Mouse (Mus musculus): ENCODE data around the gene Pheta1.
A peak's percentile ranks its signal among the peaks of the same experiment; 100 is the strongest.
"Not testable (repeated sequence)": the region's sequence is repeated elsewhere in the genome, so short reads cannot be mapped to it uniquely, and the experiment has no call there.

The Pheta1 gene

GRCm38 (mm10) chr5:121846322-121846721 lies 2.5 kb upstream of the Pheta1 start:
- no peak for DNase-seq

- not testable (repeated sequence) for DNase-seq
These were observed 1.5 kb upstream of the Pheta1 start for GRCm38 (mm10) chr5:121847269-121847668.

DNA sequence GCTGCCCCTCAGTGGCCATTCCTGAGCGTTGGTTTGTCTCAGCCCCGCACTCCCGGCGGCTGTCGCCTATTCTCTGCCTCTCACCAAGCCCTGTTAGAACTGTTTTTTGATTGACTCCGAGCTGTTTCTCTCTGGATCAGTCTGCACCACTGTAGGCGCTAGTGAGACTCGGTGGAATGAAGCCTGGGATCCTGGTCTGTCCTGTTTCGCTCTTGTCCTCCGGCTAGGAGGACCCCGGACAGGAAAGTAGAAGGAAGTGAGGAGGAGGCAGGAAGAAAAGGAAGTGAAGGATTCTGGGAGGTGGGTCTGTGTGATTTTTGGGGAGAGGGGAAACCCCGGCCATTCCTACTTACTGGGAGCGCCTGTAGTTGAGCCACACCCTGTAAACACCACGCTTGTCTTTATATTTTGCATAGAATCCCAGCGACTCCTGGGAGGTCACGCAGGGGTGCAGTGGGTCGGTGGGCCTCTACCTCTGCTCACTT lies 707 bp upstream of the Pheta1 start:
- DNase-seq = peak in 1 of 2 experiments; percentile 66

GRCm38 (mm10) chr5:121849478-121850349 lies 930 bp downstream of the Pheta1 start:
- peak in 1 of 2 experiments; percentile 55 for DNase-seq

DNA sequence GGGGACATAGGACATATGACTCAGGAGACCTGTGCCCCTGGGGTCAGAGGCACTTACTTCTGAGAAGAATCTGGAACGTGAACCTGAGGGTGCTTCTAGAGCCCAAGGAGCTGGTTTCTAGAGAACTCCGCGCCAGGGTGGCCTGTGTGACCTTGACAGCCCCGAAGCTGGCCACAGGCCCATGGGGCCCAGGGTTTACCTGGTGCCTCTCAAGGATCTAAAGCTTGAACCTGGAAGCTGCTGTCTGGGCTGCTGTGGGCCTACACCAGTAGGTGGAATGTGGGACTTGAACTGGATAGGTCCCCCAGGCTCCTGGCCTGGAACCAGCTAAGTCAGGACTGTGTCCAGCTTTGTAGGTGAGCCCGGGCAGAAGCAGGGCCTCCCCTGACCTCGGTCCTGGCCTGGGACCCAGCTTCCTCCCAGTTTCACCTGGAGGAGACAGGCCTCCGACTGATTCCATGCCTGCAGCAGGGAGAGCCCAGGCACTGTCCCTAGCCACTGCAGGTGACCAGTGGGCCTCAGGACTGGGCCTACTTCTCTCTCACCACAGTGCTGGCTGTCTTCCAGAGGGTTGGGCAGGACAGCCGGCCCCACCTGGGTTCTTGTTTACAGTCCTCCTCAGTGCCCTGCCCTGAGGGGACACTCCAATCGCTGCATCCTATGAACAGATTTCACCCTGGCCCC lies 4.7 kb downstream of the Pheta1 start:
- peak; percentile 64 to 81 for DNase-seq

GRCm38 (mm10) chr5:121854768-121855167 lies 6.0 kb downstream of the Pheta1 start:
- DNase-seq = no peak

- no peak for DNase-seq
These were observed 8.0 kb downstream of the Pheta1 start for GRCm38 (mm10) chr5:121856740-121857139.

DNA sequence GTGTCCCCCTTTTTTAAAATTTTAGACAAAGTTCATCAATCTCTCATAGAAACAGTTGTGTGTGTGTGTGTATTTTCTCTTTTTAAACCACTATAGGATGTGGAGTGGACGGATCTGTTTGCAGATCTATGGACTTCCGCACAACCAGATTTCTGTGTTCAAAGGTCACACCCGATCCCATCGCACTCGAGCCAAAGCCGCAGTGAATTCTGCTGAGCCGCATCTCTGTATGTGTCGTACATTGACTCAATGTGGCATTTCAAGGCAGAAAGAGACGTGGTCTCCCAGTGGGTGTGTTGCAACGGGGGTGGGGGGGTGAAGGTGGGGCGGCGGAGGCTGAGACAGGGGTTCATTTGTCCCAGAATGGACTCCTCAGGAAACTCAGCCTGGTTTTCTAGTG lies 9.6 kb downstream of the Pheta1 start:
- DNase-seq = no peak

DNA sequence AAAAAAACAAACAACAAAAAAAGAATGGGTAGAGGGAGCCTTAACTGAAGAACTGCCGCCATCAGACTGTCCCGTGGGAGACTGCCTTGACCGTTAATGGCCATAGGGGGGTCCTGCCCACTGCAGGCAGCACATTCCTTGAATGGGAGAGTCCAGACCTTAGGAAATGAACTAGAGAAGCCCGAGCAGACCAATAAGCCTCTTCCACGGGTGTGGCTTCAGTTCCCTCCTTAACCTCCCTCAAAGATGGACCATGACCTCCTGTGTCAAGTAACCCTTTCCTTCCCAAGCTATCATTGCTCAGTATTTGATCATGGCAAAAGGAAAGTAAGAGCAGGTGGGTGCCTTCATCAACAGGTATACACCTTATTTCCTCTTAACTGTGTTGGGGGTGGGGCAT lies 13.2 kb downstream of the Pheta1 start:
- no peak for DNase-seq

- DNase-seq = no peak
These were observed 15.5 kb downstream of the Pheta1 start for GRCm38 (mm10) chr5:121864330-121864729.

DNA sequence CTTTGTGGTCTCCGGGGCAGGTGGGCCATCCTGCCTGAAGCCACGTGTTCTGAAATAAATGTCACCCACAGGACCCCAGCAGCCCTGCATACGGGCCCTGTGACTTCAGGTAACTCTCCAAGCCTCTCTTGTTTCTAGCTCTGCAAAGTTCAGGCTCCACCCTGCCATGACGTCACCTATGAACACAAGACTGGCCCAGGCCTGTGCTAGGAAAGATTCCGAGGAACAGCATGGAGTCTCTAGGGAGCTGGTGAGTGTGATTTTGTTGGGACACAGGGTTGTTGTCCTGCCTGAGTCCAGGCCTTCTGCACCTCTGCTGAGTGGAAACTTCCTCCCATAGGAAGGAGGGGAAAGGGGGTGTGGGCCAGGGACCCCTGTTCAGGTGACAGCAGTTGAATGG lies 19.2 kb downstream of the Pheta1 start:
- DNase-seq = no peak

GRCm38 (mm10) chr5:121870832-121871231 lies 22.0 kb downstream of the Pheta1 start:
- DNase-seq = no peak

DNA sequence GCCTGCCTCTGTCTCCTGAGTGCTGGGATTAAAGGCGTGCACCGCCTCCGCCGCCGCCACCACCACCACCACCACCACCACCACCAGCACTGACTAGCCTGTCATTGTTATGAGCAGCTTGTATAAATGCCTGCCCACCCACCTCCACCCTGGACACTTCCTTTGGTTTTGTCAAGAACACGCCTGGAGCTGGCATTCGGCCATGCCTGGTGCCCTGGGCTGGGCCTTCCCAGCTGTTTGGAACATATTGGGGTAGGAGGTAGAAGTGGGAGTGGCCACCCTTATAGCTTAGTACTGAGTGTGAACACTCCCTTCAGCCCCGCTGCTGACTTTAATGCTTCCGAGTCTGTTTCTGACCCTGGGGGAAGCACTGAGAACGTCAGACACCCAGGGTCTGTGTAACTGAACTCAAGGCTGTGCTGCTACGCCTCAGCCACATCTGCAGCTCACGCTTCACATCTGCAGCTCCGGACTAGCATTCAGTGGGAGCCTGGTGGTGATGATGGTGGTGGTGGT lies 22.8 kb downstream of the Pheta1 start:
- no peak for DNase-seq

DNA sequence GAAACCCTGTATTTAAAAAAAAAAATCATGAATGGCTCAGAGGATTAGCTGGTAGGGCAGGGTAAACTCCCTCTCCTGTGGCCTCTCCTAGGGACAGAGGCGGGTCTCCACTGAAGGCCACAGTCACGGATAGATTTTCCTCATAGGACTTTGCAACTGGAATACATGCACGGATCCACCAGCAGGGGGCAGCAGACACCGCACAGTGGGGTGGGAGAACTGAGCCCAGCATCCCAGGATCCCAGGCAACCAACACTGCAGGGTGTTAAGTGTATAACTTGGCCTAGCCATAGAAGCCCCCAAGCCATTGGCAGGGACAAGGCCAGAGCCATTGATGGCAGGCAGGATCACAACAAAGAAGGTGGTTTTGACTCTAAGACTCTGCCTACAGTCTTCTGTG lies 23.4 kb downstream of the Pheta1 start:
- DNase-seq = peak; percentile 60 to 73

- no peak for DNase-seq
These were observed 26.3 kb downstream of the Pheta1 start for GRCm38 (mm10) chr5:121875041-121875440.

- no peak for DNase-seq
These were observed 28.1 kb downstream of the Pheta1 start for GRCm38 (mm10) chr5:121876901-121877300.

- no peak for DNase-seq
These were observed 29.9 kb downstream of the Pheta1 start for GRCm38 (mm10) chr5:121878703-121879102.

GRCm38 (mm10) chr5:121879211-121879610 lies 30.4 kb downstream of the Pheta1 start:
- peak in 1 of 2 experiments; percentile 42 for DNase-seq

GRCm38 (mm10) chr5:121883356-121883755 lies 34.6 kb downstream of the Pheta1 start:
- DNase-seq = no peak

- DNase-seq = no peak
These were observed 40.6 kb downstream of the Pheta1 start for GRCm38 (mm10) chr5:121889375-121889774.

GRCm38 (mm10) chr5:121889819-121890362 lies 41.1 kb downstream of the Pheta1 start:
- no peak for DNase-seq

GRCm38 (mm10) chr5:121890925-121891324 lies 42.1 kb downstream of the Pheta1 start:
- DNase-seq = no peak

GRCm38 (mm10) chr5:121892281-121892680 lies 43.5 kb downstream of the Pheta1 start:
- no peak for DNase-seq

Measured in kidney, adult 8-10 months (tissue).